ENCODE assay signal across 21 mouse cellular contexts in the genomic region with DNA sequence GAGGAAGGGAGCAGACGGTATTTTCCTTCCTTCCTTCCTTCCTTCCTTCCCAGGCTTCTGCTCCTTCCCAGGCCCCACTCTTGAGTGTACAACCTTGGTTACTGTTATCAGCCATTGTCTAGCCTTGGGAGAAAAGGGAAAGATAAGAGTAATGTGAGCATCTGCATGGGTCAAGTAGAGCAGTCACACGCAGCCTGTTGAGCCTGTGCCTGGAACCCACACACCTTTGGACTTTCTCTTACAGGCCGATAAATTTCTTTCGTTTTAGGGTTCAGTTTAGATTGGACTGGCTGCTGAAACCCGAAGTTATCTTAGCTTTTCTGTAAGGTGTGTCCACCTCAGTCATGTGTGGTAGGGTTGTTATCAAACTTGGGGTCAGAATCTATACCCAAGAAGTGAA. TPM values are rescaled to one million over a fixed set of nuclear protein-coding genes. Genes with fewer than 3 reads are reported as not detected.
"Had no signal": no experiment of that assay in that cellular context is flagged by ENCODE, and none has a peak within 500 bp of the region (broad histone marks: within the 10 kb centered on the region; RNA-seq: fewer than 3 reads in every experiment).

No protein-coding gene starts in this region.

- H3K36me3 ChIP-seq: midbrain, embryonic 12.5 days; midbrain, embryonic 15.5 days; neural tube, embryonic 12.5 days; neural tube, embryonic 15.5 days had no signal

- H3K27me3 ChIP-seq: midbrain, embryonic 12.5 days; midbrain, embryonic 15.5 days; neural tube, embryonic 12.5 days; neural tube, embryonic 15.5 days had no signal

- H3K27ac ChIP-seq: layer of hippocampus, adult 2 months; liver, embryonic 14.5 days; macrophage; midbrain, embryonic 12.5 days; midbrain, embryonic 15.5 days; neural tube, embryonic 12.5 days; neural tube, embryonic 15.5 days; stomach, postnatal 0 days had no signal

- DNase-seq: kidney, adult 18-20 months; kidney, adult 9 months; kidney, postnatal 14 days; layer of hippocampus, adult 9-11 months; liver, postnatal 0 days; lung, embryonic 14.5 days; right cerebral cortex, adult 18-20 months; right cerebral cortex, postnatal 14 days; right cerebral cortex, postnatal 4 days; thymus, adult 2 months; thymus, postnatal 14 days; thymus, postnatal 4 days had no signal

- H3K4me1 ChIP-seq: neural tube, embryonic 12.5 days; neural tube, embryonic 15.5 days had no signal

- H3K9me3 ChIP-seq: midbrain, embryonic 12.5 days; midbrain, embryonic 15.5 days; neural tube, embryonic 12.5 days; neural tube, embryonic 15.5 days had no signal

- ATAC-seq: liver, postnatal 0 days; lung, postnatal 0 days; midbrain, embryonic 15.5 days had no signal

- H3K4me3 ChIP-seq: layer of hippocampus, adult 2 months; midbrain, embryonic 12.5 days; midbrain, embryonic 15.5 days; neural tube, embryonic 12.5 days; neural tube, embryonic 15.5 days had no signal

- H3K9ac ChIP-seq: liver, embryonic 14.5 days; liver, postnatal 0 days; lung, embryonic 14.5 days; midbrain, embryonic 12.5 days; midbrain, embryonic 15.5 days; neural tube, embryonic 12.5 days; neural tube, embryonic 15.5 days had no signal

- H3K4me2 ChIP-seq: lung, embryonic 14.5 days; midbrain, embryonic 12.5 days; midbrain, embryonic 15.5 days; neural tube, embryonic 12.5 days; neural tube, embryonic 15.5 days had no signal

RNA-seq across cellular contexts. Expression of a gene that starts 10.5 kb away (rescaled TPM):
- polyA plus RNA-seq: lung, embryonic 14.5 days had no signal
